Mouse (Mus musculus) layer of hippocampus, adult 2 months (tissue): ENCODE data around the gene Gamt. TPM values are rescaled to one million over a fixed set of nuclear protein-coding genes. Genes with fewer than 3 reads are reported as not detected.

Experiments
- DNase-seq, 2 experiments: peaks; one replicate each; pipeline ENCODE4 v3.0.0; 2022; ENCODE audit warnings: low spot score in 2 of 2
- H3K27ac ChIP-seq: fragments of 200-600 bp; 2 replicates; pipeline ENCODE4 v1.8.1; 2022
- H3K4me3 ChIP-seq: fragments of 200-600 bp; 2 replicates; pipeline ENCODE4 v1.8.1; 2022; ENCODE audit warnings: mild to moderate bottlenecking
- CTCF ChIP-seq: fragments of 200-600 bp; conservative IDR thresholded peaks from 2 replicates; pipeline ENCODE4 v1.8.1; 2022; ENCODE audit warnings: antibody characterized with exemption, mild to moderate bottlenecking, moderate library complexity
- total RNA-seq, 2 experiments: library from RNA; stranded (reverse); gene quantifications; 2 replicates each; pipeline ENCODE4 v1.2.3; 2021

Gene Gamt
- total RNA-seq, 2 experiments from 2014 or later, result 29.8 to 33.1 TPM

DNA sequence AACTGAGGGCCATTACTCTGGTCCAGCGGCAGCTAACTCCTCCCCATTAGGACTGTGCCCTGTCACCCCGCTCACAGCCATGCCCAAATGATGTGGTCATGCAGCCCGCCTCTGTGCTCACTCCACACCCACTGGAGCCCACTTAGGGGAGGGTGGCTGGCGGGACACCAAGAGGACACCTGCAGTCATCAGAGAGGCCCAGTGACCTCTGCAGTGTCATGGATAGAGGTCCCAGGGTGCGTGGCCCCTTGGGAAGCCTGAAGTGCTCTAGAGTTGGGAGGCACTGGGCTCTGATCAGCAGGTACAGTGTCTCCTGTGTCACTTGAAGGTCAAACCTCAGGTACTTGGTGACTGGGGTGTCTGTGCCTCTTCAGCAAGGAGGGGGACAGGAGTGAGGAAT, 36.0 kb upstream of the Gamt start:
- no peak for DNase-seq

DNA sequence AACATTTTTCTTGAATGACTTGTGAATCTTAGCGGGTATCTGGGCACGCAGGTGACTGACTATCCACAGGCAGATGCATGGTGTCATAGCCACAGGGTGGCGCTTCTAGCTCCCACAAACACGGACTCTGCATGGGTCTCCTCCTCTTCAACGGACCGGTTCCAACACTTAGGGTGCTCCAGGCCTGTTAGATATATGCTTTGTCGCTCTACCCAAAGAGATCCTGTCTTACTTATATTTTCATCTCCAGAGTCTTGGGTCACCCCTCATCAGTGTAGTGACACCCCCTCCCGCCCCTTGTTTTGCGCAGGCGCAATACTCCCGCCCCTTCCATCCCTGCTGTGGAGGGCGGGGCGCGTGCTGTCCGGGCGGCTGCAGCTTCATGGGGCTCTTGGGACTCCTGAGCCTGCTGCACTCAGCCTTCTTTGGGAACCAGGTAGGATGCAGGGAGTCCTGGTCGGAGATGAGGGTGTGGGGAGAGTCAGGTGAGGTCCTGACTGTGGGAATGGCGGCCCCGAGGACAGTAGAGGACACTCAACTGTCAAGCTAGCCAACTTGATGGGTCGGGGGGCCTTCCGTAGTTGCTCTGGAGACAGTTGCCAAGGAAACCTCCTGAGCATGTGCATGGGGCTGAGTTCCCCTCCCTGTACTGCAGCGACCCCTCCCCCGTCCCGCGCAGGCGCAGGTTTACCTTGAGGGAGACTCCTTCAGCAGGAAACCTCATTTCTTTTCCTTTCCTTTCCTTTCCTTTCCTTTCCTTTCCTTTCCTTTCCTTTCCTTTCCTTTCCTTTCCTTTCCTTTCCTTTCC, 35.0 kb upstream of the Gamt start, which contains the start of gene Apc2:
TSS of gene Apc2 (plus strand) at position 360 of the 808 bp plus-strand sequence.
- peak within 1 kb of the TSS; percentile 75 for H3K4me3 ChIP-seq
- peak within 1 kb of the TSS; percentile 87 for H3K27ac ChIP-seq
- peak; percentile 87 for TF ChIP-seq CTCF
- peak; percentile 75 to 83 for DNase-seq

More for the DNA sequence above, 36.0 kb upstream of the Gamt start:
- H3K4me3 ChIP-seq, result peak overlapping the region; percentile 75
- peak overlapping the region; percentile 87 for H3K27ac ChIP-seq
- TF ChIP-seq CTCF, result no peak

DNA sequence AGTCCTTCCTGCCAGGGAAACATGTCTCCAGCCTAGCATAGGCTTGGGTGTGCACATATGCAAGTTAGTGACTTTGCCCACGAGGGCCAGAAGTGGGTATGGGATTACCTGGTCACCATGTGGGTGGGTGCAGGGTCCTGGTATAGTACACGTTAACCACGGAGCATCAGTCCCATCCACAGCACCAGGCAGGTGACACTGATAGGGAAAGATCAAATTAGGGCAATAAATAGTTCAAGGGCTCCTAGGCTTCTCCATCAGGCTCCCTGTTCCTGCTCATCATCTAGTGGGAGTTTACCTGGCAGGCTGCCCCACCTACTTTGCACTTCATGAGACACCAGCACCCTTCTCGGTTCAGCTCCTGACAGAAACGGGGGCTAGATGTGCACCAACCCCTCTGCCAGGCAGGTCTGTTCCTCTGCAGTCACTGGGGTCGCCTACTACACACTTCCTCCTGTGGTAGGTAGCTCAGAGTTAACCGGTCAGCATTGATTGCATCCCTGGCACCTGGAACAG, 34.0 kb upstream of the Gamt start:
- Histone ChIP-seq H3K4me3 (no peak overlapping the region), H3K27ac (peak overlapping the region; percentile 87)
- no peak for DNase-seq
- TF ChIP-seq CTCF, result no peak

DNA sequence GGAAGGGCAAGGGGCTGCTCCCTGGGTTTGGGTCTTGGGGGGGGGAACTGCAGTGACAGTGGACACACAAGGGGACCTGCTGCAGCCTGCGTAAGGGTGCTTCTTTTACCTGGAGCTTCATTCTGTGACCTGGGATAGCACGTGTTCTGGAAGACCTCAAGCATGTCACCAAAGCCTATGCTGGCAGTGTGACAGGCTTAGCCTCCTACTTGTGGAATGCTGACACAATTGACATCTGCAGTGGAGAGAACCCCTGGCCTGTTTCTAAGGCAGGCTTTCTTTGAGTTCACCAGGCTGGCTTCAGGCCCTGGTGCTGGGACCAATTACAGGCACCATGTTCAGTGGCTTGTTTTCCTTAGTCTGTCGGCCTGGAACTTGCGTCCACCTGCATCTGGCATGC, 33.5 kb upstream of the Gamt start:
- no peak overlapping the region; the same call in 1 of the 2 replicates for H3K27ac ChIP-seq
- no peak for TF ChIP-seq CTCF
- no peak overlapping the region for H3K4me3 ChIP-seq
- no peak for DNase-seq

DNA sequence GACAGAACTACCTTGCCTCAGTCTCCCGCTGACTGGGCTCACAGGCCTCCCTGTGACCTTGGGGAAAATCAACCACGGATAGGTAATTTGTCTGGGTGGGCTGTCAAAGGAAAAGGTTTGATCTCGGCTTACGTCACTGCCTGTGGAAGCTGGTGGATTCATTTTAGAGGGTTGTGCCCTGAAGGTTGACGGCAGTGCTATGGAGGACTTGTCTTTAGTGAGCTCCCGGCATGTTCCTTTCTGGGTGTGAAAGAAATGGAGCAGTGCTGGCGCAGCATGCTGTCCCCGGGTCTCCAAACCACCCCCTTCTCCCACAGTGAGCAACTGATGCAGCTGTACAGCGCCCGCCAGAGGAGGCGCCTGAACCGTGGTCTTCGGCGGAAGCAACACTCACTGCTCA, 32.5 kb upstream of the Gamt start:
- H3K4me3 ChIP-seq, result peak overlapping the region; percentile 97
- TF ChIP-seq CTCF, result peak; percentile 30
- no peak for DNase-seq
- H3K27ac ChIP-seq, result peak overlapping the region; percentile 96

DNA sequence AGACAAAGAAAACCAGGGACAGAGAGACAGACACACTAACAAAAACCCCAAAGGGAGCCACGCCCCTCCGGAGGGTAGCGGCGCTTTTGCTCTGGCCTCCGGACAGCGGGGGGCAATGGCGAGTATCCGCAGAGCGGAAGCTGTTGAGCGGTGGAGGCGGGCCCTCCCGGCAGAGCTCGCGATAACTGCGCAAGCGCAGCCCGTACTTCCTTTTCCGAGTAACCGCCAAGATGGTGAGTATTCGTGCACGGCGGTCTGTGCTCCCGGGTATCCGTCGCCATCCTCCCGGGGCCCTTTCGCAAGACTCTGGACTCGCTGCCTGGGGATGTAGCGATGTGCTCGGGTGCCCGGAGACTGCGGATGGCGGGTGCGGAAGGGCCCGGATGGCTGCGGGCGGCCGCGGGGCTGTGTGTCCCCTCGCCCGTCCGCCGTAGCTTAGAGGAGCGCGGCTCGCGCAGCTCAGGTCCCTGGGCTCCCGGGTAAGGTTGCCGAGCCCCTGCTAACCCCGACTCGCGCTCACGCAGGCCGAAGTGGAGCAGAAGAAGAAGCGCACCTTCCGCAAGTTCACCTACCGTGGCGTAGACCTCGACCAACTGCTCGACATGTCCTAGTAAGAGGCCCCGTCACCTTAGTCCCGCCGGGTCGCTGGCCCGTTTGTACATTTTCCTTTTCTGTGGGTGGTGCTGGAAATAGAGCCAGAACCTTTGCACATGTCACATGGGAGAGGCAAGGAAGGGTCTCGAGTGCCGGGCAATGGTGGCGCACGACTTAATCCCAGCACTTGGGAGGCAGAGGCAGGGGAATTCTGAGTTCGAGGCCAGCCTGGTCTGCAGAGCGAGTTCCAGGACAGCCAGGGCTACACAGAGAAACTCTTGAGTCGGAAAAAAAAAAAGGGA, 31.7 kb upstream of the Gamt start, which contains the start of gene Rps15:
TSS of gene Rps15 (plus strand) at position 203 of the 896 bp plus-strand sequence.
- peak; percentile 93 for DNase-seq
- Histone ChIP-seq H3K27ac (peak within 1 kb of the TSS; percentile 96), H3K4me3 (peak within 1 kb of the TSS; percentile 97)
- peak; percentile 80 for TF ChIP-seq CTCF

DNA sequence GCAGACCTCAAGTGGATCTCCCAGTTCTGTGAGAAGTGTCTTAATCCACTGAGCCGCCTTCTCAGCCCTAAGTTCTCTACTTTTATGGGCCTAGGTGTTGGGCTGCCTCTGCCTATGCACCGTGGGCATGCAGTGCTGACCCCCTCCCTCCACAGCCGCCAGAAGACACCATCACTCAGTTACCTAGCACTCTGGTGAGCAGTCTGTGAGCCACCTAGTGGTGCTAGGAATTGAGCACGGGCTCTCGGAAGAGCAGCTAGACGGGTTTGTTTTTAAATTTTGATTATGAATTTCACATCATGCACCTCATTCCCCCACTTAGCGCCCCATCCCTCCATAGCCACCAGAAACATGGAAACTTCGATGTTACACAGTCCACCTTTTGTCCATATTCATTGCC, 27.8 kb upstream of the Gamt start:
- DNase-seq, result no peak
- peak; percentile 57 for TF ChIP-seq CTCF

DNA sequence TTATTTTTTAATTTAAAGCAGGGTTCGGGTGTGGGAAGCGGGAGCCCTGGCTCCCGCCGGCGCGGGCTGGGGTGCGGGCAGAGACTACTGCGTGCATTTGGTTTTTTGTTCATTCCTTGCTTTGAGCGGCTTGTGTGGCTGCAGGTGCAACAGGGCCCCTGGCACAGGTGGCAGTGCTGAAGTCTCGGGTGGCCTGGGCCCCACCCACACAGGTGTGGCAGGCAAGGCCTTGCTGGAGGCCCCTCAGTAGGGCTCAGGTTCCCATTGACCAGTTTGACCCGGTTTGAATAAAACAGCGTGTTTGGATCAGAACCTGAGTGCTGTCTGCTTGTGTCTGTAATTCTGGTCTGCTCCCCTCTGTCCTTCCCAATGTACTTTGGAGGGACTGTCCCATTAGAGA, 27.3 kb upstream of the Gamt start:
- H3K4me3 ChIP-seq, result no peak overlapping the region
- TF ChIP-seq CTCF, result no peak
- H3K27ac ChIP-seq, result no peak overlapping the region
- DNase-seq, result no peak

More for the DNA sequence above, 27.8 kb upstream of the Gamt start:
- no peak overlapping the region for H3K27ac ChIP-seq
- H3K4me3 ChIP-seq, result no peak overlapping the region

DNA sequence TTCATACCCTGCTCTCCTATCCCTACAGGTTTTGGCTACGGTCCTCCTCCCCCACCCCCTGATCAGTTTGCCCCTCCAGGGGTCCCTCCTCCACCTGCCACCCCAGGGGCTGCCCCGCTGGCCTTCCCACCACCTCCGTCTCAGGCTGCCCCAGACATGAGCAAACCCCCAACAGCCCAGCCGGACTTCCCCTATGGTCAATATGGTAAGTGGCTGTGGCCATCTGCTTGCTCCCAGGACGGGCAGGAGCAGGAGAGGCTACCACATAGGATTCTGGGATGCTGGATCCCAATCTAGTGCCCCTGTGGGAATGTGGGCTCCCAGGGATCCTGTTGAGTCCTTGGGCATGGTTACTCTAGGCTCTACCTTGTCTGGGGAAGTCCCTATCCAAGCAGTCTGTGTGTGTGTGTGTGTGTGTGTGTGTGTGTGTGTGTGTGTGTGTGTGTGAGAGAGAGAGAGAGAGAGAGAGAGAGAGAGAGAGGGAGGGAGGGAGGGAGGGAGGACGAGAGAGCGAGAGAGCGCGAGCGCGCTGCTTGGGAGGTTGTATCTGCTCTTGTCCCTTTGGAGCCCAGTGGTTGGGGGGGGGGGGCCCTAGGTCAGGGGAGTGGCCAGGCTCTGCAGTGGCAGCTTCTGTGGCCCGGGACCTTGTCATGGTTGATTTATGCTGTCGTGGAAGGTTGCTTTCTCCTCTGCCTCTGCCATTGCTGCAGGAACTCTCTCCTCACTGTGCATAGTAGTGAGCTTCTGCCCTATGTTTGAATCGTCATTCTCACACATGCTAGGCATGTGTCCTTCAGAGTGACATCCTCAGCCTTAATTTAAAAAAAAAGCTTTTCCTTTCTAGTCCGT, 24.6 kb upstream of the Gamt start:
- no peak overlapping the region for H3K27ac ChIP-seq
- DNase-seq, result no peak

DNA sequence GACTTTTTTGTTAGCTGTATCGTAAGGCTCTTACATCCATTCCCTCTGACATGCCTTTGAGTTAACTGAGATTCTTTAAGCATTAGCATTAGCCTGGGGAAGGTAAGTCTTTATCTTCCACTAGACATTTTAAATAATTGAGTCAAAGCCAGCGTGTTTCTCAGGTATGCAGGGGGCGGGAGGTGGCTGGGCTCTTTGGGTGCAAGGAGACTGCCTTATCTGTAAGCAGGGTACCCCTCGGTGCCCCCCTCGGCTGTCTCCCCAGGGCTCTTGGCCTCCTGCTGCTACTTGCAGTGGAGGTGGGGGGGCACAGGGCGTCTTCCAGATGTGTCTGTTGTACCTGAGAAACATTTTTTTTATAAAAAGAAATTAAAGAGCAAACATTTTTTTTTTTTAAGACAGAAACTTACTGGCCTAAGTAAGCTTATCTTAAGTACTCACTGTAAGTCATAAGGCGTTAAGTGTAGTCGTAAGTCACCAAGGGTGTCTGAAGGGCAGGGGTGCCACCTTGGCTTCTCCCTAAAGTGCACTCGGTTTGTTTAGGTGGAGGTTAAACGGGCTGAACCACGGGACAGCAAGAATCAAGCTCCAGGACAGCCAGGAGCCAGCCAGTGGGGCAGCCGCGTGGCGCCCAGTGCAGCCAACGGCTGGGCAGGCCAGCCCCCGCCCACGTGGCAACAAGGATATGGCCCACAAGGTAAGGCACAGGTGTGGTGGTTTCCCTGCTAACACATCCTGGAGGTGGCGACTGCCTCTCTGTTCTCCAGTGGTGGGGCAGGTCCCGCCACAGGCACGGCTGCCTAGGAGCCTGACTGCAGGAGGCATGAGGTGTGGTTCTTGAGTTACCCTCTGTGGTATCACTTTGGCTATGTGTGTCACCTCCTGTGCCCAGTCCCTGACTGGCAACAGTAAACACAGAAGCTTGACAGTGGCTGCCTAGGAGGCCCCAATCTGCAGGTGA, 21.9 kb upstream of the Gamt start:
- no peak for TF ChIP-seq CTCF
- no peak for DNase-seq
- peak overlapping the region; percentile 52 for H3K27ac ChIP-seq
- H3K4me3 ChIP-seq, result no peak overlapping the region

More for the DNA sequence above, 24.6 kb upstream of the Gamt start:
- no peak overlapping the region for H3K4me3 ChIP-seq
- no peak for TF ChIP-seq CTCF

DNA sequence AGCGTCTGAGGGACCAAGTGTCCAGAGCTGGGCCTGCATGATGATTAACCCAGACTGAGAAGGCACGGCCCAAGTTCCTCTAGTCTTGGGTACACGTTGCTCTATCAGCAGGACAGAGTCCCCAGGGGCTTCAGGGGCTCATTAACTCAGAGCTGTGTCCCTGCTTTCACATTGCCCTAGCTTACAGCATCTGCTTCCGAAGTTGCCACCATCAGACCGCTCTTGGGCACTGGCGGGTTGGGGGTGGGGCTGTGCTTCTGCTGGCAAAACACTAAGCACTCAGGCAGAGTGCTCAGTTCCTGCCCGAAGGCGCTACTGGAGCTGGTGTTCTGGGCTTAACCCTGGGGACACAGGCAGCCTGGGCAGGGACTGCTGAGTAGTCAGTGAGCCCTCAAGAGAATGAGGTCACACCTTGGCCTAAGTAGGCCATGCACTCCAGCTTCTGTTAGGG, 21.1 kb upstream of the Gamt start:
- no peak for DNase-seq
- TF ChIP-seq CTCF, result no peak
- H3K27ac ChIP-seq, result peak overlapping the region; percentile 52
- H3K4me3 ChIP-seq, result no peak overlapping the region
